Mouse (Mus musculus): ENCODE data around the gene Ensa. TPM values are rescaled to one million over a fixed set of nuclear protein-coding genes. Genes with fewer than 3 reads are reported as not detected.

The Ensa gene
- total RNA-seq, 2 experiments from 2014 or later, result 288 to 297 TPM

- no peak for DNase-seq (ENCODE audit: low spot score in 2 of 2)
Measured at GRCm38 (mm10) chr3:95677420-95678090, 52.8 kb downstream of the Ensa start.

- no peak for DNase-seq (ENCODE audit: low spot score in 2 of 2)
Measured at GRCm38 (mm10) chr3:95679551-95679950, 54.8 kb downstream of the Ensa start.

GRCm38 (mm10) chr3:95680673-95681072 is 55.9 kb downstream of the Ensa start:
- no peak for DNase-seq (ENCODE audit: low spot score in 2 of 2)

DNA sequence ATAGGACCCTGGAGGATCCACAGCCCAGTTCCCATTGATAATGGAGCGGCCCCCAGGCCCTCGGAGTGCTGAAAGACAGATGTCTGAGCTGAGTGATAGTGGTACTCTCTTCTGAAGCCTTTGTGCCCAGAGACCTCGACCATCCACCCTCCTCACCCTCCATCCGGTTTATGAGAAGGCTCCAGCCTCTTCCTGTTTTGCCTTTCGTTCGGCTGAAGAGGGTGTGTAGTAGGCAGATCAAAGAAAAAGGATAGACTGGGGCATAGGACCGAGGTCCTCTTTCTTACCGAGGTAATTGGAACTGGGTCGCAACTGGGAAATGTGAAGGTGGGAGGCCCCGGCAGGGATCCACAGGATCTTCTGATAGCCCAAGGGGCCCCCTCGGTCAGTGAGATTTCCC is 56.6 kb downstream of the Ensa start:
- no peak for DNase-seq (ENCODE audit: low spot score in 2 of 2)

Other genes with a start within 250 kb of the Ensa start
- gene 4930558C23Rik, start 222.2 kb upstream of the Ensa start, total RNA-seq (2021), result not detected
- gene Arnt, start 190.6 kb upstream of the Ensa start, total RNA-seq (2021), result 10 to 100 TPM; 35.7 to 36.9 TPM
- gene Ctsk, start 125.7 kb upstream of the Ensa start, total RNA-seq (2021), result 1 to 10 TPM; 7.1 to 8.0 TPM
- 10 to 100 TPM; 32.3 to 35.9 TPM for gene Ctss, start 98.2 kb upstream of the Ensa start, total RNA-seq (2021)
- not detected for gene Hormad1, start 65.3 kb upstream of the Ensa start, total RNA-seq (2021)
- gene Golph3l, start 36.1 kb upstream of the Ensa start, total RNA-seq (2021), result 10 to 100 TPM; 20.6 to 22.2 TPM
- 10 to 100 TPM; 64.6 to 65.1 TPM for gene Mcl1, start 33.8 kb downstream of the Ensa start, total RNA-seq (2021)
- 1 to 10 TPM; 3.0 to 4.1 TPM for gene Adamtsl4, start 62.9 kb downstream of the Ensa start, total RNA-seq (2021)
- 10 to 100 TPM; 12.2 to 13.7 TPM for gene Ecm1, start 114.6 kb downstream of the Ensa start, total RNA-seq (2021)
- gene Tars2, start 135.2 kb downstream of the Ensa start, total RNA-seq (2021), result 10 to 100 TPM; 39.9 to 40.0 TPM
- gene Rprd2, start 193.9 kb downstream of the Ensa start, total RNA-seq (2021), result 10 to 100 TPM; 60.4 to 63.5 TPM
- gene Prpf3, start 230.9 kb downstream of the Ensa start, total RNA-seq (2021), result 10 to 100 TPM; 28.8 to 30.7 TPM
- gene Mrps21, start 246.5 kb downstream of the Ensa start, total RNA-seq (2021), result 100 to 1,000 TPM; 134 to 162 TPM